Mouse (Mus musculus) heart, embryonic 16.5 days (tissue): ENCODE results near the gene Opn3. TPM values are rescaled to one million over a fixed set of nuclear protein-coding genes. Genes with fewer than 3 reads are reported as not detected.
A peak's percentile ranks its signal among the peaks of the same experiment; 100 is the strongest.

Experiments used
- ATAC-seq: fragments of 200-750 bp; cut with Nextera tagmentation; replicated peaks from 2 replicates; pipeline ENCODE4 v1.8.0; 2017; ENCODE audit warnings: moderate number of reproducible peaks; ENCODE audit not compliant: insufficient read depth, low FRiP score; ENCODE audit errors: extremely low read depth
- H3K27ac ChIP-seq: fragments of 300-500 bp; sonication (generic); 2 replicates; pipeline ENCODE4 v1.5.1; 2014; ENCODE audit warnings: mild to moderate bottlenecking, low read length, control low read depth, moderate library complexity
- H3K27me3 ChIP-seq: fragments of 300-500 bp; sonication (generic); 2 replicates; pipeline ENCODE4 v1.6.1; 2014; ENCODE audit warnings: low read length, mixed read lengths; ENCODE audit not compliant: control insufficient read depth, insufficient read depth
- H3K36me3 ChIP-seq: fragments of 300-500 bp; sonication (generic); 2 replicates; pipeline ENCODE4 v1.6.1; 2014; ENCODE audit not compliant: control insufficient read depth, insufficient read depth
- H3K4me1 ChIP-seq: fragments of 300-500 bp; sonication (generic); 2 replicates; pipeline ENCODE4 v1.6.1; 2014; ENCODE audit warnings: low read length, mixed read lengths; ENCODE audit not compliant: control insufficient read depth, insufficient read depth
- H3K4me2 ChIP-seq: fragments of 300-500 bp; sonication (generic); 2 replicates; pipeline ENCODE4 v1.6.1; 2014; ENCODE audit warnings: low read depth, mild to moderate bottlenecking, control low read depth, low read length
- H3K4me3 ChIP-seq: fragments of 300-500 bp; sonication (generic); 2 replicates; pipeline ENCODE4 v1.5.1; 2014; ENCODE audit warnings: mild to moderate bottlenecking, control low read depth, low read length
- H3K9ac ChIP-seq: fragments of 300-500 bp; sonication (generic); 2 replicates; pipeline ENCODE4 v1.6.1; 2014; ENCODE audit warnings: low read length, control low read depth
- H3K9me3 ChIP-seq: fragments of 300-500 bp; sonication (generic); replicated peaks from 2 replicates; pipeline ENCODE4 v1.6.1; 2016; ENCODE audit warnings: low read length; ENCODE audit not compliant: control insufficient read depth
- WGBS: fragments of 180-500 bp; shearing (Covaris S2); extraction: QIAGEN DNeasy Blood & Tissue Kit; methylation state at CpG from one replicate; pipeline ENCODE4 v1.1.7; 2014; 5-methylcytosine and 5-hydroxymethylcytosine counted together
- polyA plus RNA-seq: library from polyadenylated mRNA; unstranded; fragments of >200 nt; fragmentation: Nextera tagmentation; extraction: Ambion mirVana; gene quantifications from 2 replicates; pipeline ENCODE4 v1.2.1, GENCODE M21; 2015

Opn3 gene
- polyA plus RNA-seq, 1 experiment from 2014 or later: 12.2 TPM

DNA sequence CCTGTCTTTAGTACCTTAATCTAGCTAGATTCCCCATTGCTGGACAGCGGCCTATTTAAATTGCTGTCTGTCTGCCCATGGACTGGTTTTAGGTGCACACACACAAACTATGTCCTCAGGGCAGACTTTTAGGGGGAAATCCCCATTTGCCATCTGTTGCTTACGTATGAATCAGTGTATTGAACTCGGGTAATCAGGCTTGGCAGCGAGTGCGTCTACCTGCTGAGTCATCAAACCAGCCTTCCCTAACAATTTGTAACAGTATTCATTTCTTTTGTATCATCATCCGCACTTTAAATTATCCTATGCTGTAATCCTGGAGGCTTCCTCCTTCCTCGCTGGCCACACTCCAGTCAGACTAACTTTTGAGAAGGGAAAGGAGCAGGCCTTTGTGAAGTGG lies 22.5 kb downstream of the Opn3 start:
- H3K4me3 ChIP-seq: no peak overlapping the region
- no peaks in the 10 kb centered on the region for H3K27me3 ChIP-seq
- H3K9ac ChIP-seq: no peak overlapping the region
- H3K27ac ChIP-seq: no peak overlapping the region
- H3K36me3 ChIP-seq: no peaks in the 10 kb centered on the region
- 81% methylated on average over 7 of the region's 7 CpGs for WGBS
- H3K4me1 ChIP-seq: no peaks in the 10 kb centered on the region
- H3K9me3 ChIP-seq: no peaks in the 10 kb centered on the region
- H3K4me2 ChIP-seq: no peak overlapping the region
- no peak for ATAC-seq

GRCm38 (mm10) chr1:175669456-175669855 lies 23.1 kb downstream of the Opn3 start:
- no peak overlapping the region for H3K9ac ChIP-seq
- ATAC-seq: no peak
- no peaks in the 10 kb centered on the region for H3K36me3 ChIP-seq
- H3K4me1 ChIP-seq: no peaks in the 10 kb centered on the region
- H3K27me3 ChIP-seq: no peaks in the 10 kb centered on the region
- H3K4me3 ChIP-seq: no peak overlapping the region
- H3K9me3 ChIP-seq: no peaks in the 10 kb centered on the region
- no peak overlapping the region for H3K4me2 ChIP-seq
- no peak overlapping the region for H3K27ac ChIP-seq
- WGBS: 85% methylated on average over 3 of the region's 3 CpGs

GRCm38 (mm10) chr1:175668666-175669405 lies 23.7 kb downstream of the Opn3 start:
- no peaks in the 10 kb centered on the region for H3K4me1 ChIP-seq
- H3K36me3 ChIP-seq: no peaks in the 10 kb centered on the region
- H3K27me3 ChIP-seq: no peaks in the 10 kb centered on the region
- 57% methylated on average over 5 of the region's 5 CpGs for WGBS
- H3K4me3 ChIP-seq: no peak overlapping the region
- H3K9ac ChIP-seq: no peak overlapping the region
- H3K9me3 ChIP-seq: no peaks in the 10 kb centered on the region
- ATAC-seq: no peak
- no peak overlapping the region for H3K27ac ChIP-seq
- H3K4me2 ChIP-seq: no peak overlapping the region

GRCm38 (mm10) chr1:175659900-175660299 lies 32.7 kb downstream of the Opn3 start:
- no peaks in the 10 kb centered on the region for H3K27me3 ChIP-seq
- no peaks in the 10 kb centered on the region for H3K9me3 ChIP-seq
- no peak overlapping the region for H3K9ac ChIP-seq
- 82% methylated on average over 4 of the region's 4 CpGs for WGBS
- H3K4me3 ChIP-seq: no peak overlapping the region
- no peaks in the 10 kb centered on the region for H3K36me3 ChIP-seq
- H3K4me2 ChIP-seq: no peak overlapping the region
- no peak for ATAC-seq
- no peaks in the 10 kb centered on the region for H3K4me1 ChIP-seq
- H3K27ac ChIP-seq: no peak overlapping the region

DNA sequence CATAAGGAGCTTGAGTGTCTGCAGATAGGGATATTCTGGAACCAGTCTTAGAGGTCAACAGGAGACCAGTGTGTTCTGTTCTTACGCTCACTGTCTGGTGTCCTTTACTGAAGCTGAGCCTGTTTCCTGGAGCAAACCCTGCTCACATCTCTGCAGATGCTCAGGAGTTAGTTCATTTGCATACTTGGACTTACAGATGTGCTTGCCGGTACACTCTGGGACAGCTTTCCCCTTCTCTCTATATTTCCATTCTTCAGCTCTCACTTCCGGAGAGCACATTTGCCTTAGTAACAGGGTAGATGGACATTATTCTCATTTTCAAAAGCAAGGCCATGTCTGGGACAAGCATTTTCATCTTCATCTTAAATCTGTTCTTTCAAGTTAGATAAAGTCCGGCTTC lies 44.0 kb downstream of the Opn3 start:
- Histone ChIP-seq H3K27me3 (no peaks in the 10 kb centered on the region), H3K36me3 (no peaks in the 10 kb centered on the region), H3K4me3 (no peak overlapping the region), H3K27ac (no peak overlapping the region), H3K4me1 (no peaks in the 10 kb centered on the region), H3K9ac (no peak overlapping the region), H3K4me2 (no peak overlapping the region), H3K9me3 (no peaks in the 10 kb centered on the region)
- WGBS: 89% methylated on average over 4 of the region's 4 CpGs
- ATAC-seq: no peak

DNA sequence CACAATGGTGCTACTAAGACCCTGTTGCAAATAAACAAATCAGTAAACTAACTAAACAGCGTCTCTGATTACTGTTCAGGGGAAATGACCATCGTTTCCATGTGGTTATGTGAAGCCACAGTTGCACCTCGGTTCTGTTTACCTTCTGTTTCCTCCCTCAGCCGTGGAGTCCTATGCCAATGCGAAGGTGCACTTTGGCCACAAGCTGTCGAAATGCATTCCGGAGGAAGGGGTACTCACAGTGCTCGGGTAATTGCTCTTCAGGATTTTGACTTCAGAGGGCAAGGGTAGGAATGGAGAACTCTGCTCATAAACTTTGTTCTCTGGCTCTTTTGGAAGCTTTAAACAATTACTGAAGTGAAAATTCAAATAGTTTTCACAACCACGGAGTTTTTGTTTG lies 45.6 kb downstream of the Opn3 start:
- H3K4me2 ChIP-seq: no peak overlapping the region
- no peak overlapping the region for H3K27ac ChIP-seq
- no peak overlapping the region for H3K9ac ChIP-seq
- no peaks in the 10 kb centered on the region for H3K36me3 ChIP-seq
- no peak overlapping the region for H3K4me3 ChIP-seq
- H3K4me1 ChIP-seq: no peaks in the 10 kb centered on the region
- ATAC-seq: no peak
- H3K9me3 ChIP-seq: no peaks in the 10 kb centered on the region
- no peaks in the 10 kb centered on the region for H3K27me3 ChIP-seq
- WGBS: 55% methylated on average over 9 of the region's 9 CpGs

DNA sequence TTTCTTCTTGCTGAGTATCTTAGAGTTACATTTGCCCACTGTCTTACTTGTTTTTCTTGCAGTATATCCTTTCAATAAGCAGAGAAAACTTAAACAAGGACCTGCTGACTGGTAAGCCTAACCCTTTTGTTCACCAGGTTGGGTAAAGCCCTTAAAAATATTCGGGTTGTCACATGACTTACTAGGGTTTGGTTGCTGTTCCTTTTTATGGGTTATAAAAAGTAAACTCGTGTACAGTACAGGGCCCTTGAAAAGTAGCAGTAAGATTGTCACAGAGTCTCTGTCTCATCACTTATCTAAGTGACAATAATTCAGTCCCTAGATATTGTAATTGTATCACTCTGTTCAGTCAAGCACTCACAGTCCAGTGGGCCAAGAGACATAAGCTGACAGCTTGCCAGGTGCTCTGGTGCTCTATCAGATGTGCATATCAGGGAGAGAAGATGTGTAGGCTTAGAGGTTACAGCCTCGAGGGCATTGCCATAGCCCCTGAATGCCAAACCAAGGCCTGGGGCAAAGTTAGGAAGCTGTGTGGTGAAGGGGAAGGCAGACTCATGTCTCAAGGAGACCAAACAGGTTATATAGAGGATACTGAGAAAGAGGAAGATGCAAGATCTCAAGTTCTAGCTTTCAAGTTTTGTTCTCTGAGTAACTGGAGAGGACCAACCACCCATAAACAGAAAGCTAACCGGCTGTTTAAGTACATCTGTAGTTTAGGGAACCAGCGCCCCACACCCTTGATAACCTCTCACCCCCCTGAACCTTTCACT lies 48.9 kb downstream of the Opn3 start:
- WGBS: 48% methylated on average over 5 of the region's 5 CpGs
- no peak for ATAC-seq

DNA sequence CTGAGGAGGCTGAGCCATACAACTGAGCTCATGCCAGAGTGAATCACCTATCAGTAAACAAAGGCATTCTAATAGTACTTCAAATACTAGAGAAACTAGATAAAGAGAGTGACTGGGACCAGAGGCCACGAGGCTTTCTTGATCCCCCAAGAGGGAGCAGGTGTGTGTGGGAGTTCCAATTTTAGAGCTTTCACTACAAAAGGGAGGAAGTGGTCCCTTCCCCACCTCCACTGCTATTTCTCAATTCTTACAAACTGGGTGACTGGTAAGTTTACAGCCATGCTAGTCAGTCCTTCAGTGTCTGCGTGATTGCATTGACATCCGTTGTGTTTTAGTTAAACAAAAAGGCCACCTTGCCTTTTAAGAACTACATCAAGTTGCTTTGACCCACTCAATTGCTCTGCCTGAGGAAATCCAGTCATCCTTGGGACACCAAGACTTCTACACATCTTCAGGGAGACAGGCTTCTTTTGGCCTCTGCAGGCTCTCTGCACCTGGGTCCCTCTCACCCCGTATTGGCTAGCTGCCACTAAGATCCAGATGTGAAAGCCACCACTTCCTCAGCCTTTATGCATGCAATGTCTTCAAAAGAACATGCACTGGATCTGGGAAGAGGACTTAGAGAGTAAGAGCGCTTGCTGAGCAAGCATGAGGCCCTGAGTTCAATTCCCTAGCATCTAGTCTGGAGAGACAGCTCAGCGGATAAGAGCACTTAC lies 52.0 kb downstream of the Opn3 start:
- H3K27me3 ChIP-seq: no peaks in the 10 kb centered on the region
- no peaks in the 10 kb centered on the region for H3K4me1 ChIP-seq
- no peak overlapping the region for H3K4me3 ChIP-seq
- H3K9ac ChIP-seq: no peak overlapping the region
- no peaks in the 10 kb centered on the region for H3K9me3 ChIP-seq
- ATAC-seq: peak; percentile 52; the same call in 1 of the 2 replicates
- H3K27ac ChIP-seq: no peak overlapping the region
- WGBS: 70% methylated on average over 6 of the region's 6 CpGs
- H3K4me2 ChIP-seq: no peak overlapping the region
- H3K36me3 ChIP-seq: no peaks in the 10 kb centered on the region

More for the DNA sequence above, 48.9 kb downstream of the Opn3 start:
- H3K9ac ChIP-seq: no peak overlapping the region
- H3K27ac ChIP-seq: no peak overlapping the region
- no peaks in the 10 kb centered on the region for H3K4me1 ChIP-seq
- no peak overlapping the region for H3K4me2 ChIP-seq
- no peaks in the 10 kb centered on the region for H3K36me3 ChIP-seq
- no peaks in the 10 kb centered on the region for H3K9me3 ChIP-seq
- H3K27me3 ChIP-seq: no peaks in the 10 kb centered on the region
- H3K4me3 ChIP-seq: no peak overlapping the region

DNA sequence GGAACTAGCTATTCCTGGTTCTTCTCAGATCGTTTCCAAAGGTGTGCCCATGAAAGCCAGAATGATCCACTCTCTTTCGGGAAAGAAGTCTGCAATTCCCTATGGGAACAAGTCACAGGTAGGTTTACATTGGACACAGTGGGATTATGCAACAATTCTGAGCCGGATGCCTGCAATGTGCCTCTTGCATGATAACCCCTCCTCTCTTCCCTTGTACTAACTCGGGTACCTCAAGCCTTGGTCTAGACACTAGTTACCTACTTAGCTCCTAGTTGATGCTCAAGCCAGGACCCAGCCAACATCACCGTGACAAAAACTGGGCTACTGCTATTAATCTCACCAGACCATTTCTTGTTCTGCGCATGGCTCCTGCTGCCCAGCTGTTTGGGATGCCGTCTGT lies 53.5 kb downstream of the Opn3 start:
- Histone ChIP-seq H3K27ac (no peak overlapping the region), H3K4me2 (no peak overlapping the region), H3K36me3 (no peaks in the 10 kb centered on the region), H3K9ac (no peak overlapping the region), H3K27me3 (no peaks in the 10 kb centered on the region), H3K4me3 (no peak overlapping the region), H3K4me1 (no peaks in the 10 kb centered on the region), H3K9me3 (no peaks in the 10 kb centered on the region)
- ATAC-seq: no peak
- WGBS: 79% methylated on average over 7 of the region's 7 CpGs
